8 mouse cellular contexts compared by ENCODE assay signal in genomic region chr7:97788190-97788668, GRCm38 (mm10). TPM values are rescaled to one million over a fixed set of nuclear protein-coding genes. Genes with fewer than 3 reads are reported as not detected.
DNase-seq lines count a peak whose midpoint lies in the region; ATAC-seq lines count a peak whose summit lies in the region.

Gene Pak1, plus strand, starts transcription at chr7:97788541.

- H3K9ac ChIP-seq in heart, embryonic 15.5 days, result peak within 1 kb of the TSS; percentile 58
- H3K9ac ChIP-seq in liver, embryonic 13.5 days, result peak within 1 kb of the TSS; percentile 70
- H3K9ac ChIP-seq in stomach, embryonic 16.5 days (ENCODE audit: low read length), result peak within 1 kb of the TSS; percentile 89

- peak; percentile 72 for ATAC-seq in CD4-positive, CD25-positive, alpha-beta regulatory T cell, adult 4 months
- ATAC-seq in erythroid progenitor cell, adult 5-6 weeks (replicated peaks; ENCODE audit: low FRiP score, poor library complexity, severe bottlenecking), result peak; percentile 49
- peak; percentile 80 for ATAC-seq in heart, embryonic 15.5 days (replicated peaks; ENCODE audit: insufficient number of reproducible peaks, insufficient read depth, low FRiP score, low read depth)
- peak; percentile 87 for ATAC-seq in liver, embryonic 13.5 days (ENCODE audit: low read depth)
- ATAC-seq in stomach, embryonic 16.5 days (ENCODE audit: insufficient read depth, low FRiP score), result peak; percentile 89

- peak within 1 kb of the TSS; percentile 70 for H3K4me3 ChIP-seq in brown adipose tissue, adult 24 weeks (ENCODE audit: insufficient read depth, low read depth, low read length)
- peak within 1 kb of the TSS; percentile 73 for H3K4me3 ChIP-seq in heart, embryonic 15.5 days
- H3K4me3 ChIP-seq in liver, embryonic 13.5 days (replicated peaks), result peak within 1 kb of the TSS; percentile 73
- peak within 1 kb of the TSS; percentile 83 for H3K4me3 ChIP-seq in stomach, embryonic 16.5 days (replicated peaks; ENCODE audit: low read length)

- no peaks in the 10 kb centered on the region for H3K9me3 ChIP-seq in heart, embryonic 15.5 days (replicated peaks)
- no peaks in the 10 kb centered on the region for H3K9me3 ChIP-seq in liver, embryonic 13.5 days (replicated peaks)
- no peaks in the 10 kb centered on the region for H3K9me3 ChIP-seq in stomach, embryonic 16.5 days (replicated peaks; ENCODE audit: control insufficient read depth, low read length)

- under 1% methylated on average over 46 of the region's 46 CpGs for WGBS in heart, embryonic 15.5 days
- WGBS in liver, embryonic 13.5 days (ENCODE audit: insufficient replicate concordance), result under 1% methylated on average over 45 of the region's 46 CpGs
- WGBS in stomach, embryonic 16.5 days, result under 1% methylated on average over 46 of the region's 46 CpGs

- no peaks in the 10 kb centered on the region for H3K36me3 ChIP-seq in heart, embryonic 15.5 days
- H3K36me3 ChIP-seq in liver, embryonic 13.5 days, result no peaks in the 10 kb centered on the region
- no peaks in the 10 kb centered on the region for H3K36me3 ChIP-seq in stomach, embryonic 16.5 days (ENCODE audit: control insufficient read depth, insufficient read depth, low read length)

- peak within 1 kb of the TSS; percentile 97 for H3K4me2 ChIP-seq in heart, embryonic 15.5 days
- H3K4me2 ChIP-seq in liver, embryonic 13.5 days, result peak within 1 kb of the TSS; percentile 98
- H3K4me2 ChIP-seq in stomach, embryonic 16.5 days (ENCODE audit: low read depth, low read length), result peak within 1 kb of the TSS; percentile 92

- H3K4me1 ChIP-seq in brown adipose tissue, adult 24 weeks (ENCODE audit: control insufficient read depth, insufficient read depth, insufficient read length, low read length), result no peaks in the 10 kb centered on the region
- peaks cover 9% of the 10 kb centered on the region for H3K4me1 ChIP-seq in heart, embryonic 15.5 days (replicated peaks)
- peaks cover 14% of the 10 kb centered on the region for H3K4me1 ChIP-seq in liver, embryonic 13.5 days (replicated peaks)
- peaks cover 10% of the 10 kb centered on the region for H3K4me1 ChIP-seq in stomach, embryonic 16.5 days (ENCODE audit: control insufficient read depth, insufficient read depth, low read length)

- H3K27ac ChIP-seq in brown adipose tissue, adult 24 weeks (replicated peaks; ENCODE audit: low read depth, low read length), result no peak within 1 kb of the TSS
- no peak within 1 kb of the TSS for H3K27ac ChIP-seq in heart, embryonic 15.5 days
- no peak within 1 kb of the TSS for H3K27ac ChIP-seq in liver, embryonic 13.5 days
- peak within 1 kb of the TSS; percentile 82 for H3K27ac ChIP-seq in stomach, embryonic 16.5 days (ENCODE audit: low read length)

- H3K27me3 ChIP-seq in heart, embryonic 15.5 days, result peaks cover 50% of the 10 kb centered on the region
- peaks cover 80% of the 10 kb centered on the region for H3K27me3 ChIP-seq in liver, embryonic 13.5 days
- no peaks in the 10 kb centered on the region for H3K27me3 ChIP-seq in stomach, embryonic 16.5 days (ENCODE audit: control insufficient read depth, insufficient read depth, low read length)

- DNase-seq in kidney, postnatal 25 days, result peak; percentile 81 to 92
- peak; percentile 58 for DNase-seq in liver, embryonic 13.5 days
- DNase-seq in neural tube, embryonic 10.5 days (ENCODE audit: extremely low spot score, low spot score), result peak; percentile 92

RNA-seq across cellular contexts. Expression of gene Pak1, which starts in this region (rescaled TPM):
- 1 to 10 TPM; 4.7 to 5.8 TPM for polyA plus RNA-seq in CD4-positive, CD25-positive, alpha-beta regulatory T cell, adult 4 months (2017; shearing (Covaris generic))
- polyA plus RNA-seq in brown adipose tissue, adult 24 weeks (2012; ENCODE audit: insufficient read depth, insufficient read length, missing spikeins), result 1.6 and 1.9 TPM in 2 replicates
- total RNA-seq in erythroid progenitor cell, adult 5-6 weeks (2015; ENCODE audit: low replicate concordance), result 5.0 and 16.2 TPM in 2 replicates
- 3.6 and 6.6 TPM in 2 replicates for total RNA-seq in erythroid progenitor cell, adult 5-6 weeks (2017; ENCODE audit: low replicate concordance)
- polyA plus RNA-seq in heart, embryonic 15.5 days (2015; fragmentation: Nextera tagmentation; extraction: Ambion mirVana), result 2.7 and 5.6 TPM in 2 replicates
- polyA plus RNA-seq in liver, embryonic 13.5 days (2015; fragmentation: Nextera tagmentation; extraction: Ambion mirVana), result 6.7 and 8.8 TPM in 2 replicates
- polyA plus RNA-seq in stomach, embryonic 16.5 days (2015; fragmentation: Nextera tagmentation; extraction: Ambion mirVana), result 25.8 and 26.0 TPM in 2 replicates
